Mouse (Mus musculus) embryo, embryonic 11 days (tissue): ENCODE measurements around the gene Svep1.

Experiments used
- DNase-seq: peaks from one replicate; pipeline ENCODE4 v3.0.0-alpha.2; 2015

The Svep1 gene

GRCm38 (mm10) chr4:58169918-58170317 is 36.7 kb downstream of the Svep1 start:
- no peak for DNase-seq

DNA sequence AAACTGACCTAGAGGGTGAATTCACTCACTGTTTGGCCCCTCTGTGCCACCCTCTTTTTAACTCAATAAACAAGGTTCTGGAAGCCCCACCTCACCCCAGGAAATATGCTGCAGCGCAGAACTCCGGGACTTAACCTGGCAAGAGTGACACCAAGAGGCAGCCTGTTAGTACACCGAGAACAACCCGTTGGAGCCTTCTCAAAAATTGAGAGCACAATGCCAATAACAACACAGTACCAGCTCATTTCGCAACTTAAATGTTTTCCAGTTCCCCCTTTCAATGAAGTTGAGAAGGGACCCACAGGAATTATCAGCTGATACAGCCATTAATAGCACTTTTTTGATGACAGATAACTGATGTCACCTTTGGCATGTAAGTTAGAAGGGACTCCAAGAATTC is 38.3 kb downstream of the Svep1 start:
- DNase-seq, result no peak

DNA sequence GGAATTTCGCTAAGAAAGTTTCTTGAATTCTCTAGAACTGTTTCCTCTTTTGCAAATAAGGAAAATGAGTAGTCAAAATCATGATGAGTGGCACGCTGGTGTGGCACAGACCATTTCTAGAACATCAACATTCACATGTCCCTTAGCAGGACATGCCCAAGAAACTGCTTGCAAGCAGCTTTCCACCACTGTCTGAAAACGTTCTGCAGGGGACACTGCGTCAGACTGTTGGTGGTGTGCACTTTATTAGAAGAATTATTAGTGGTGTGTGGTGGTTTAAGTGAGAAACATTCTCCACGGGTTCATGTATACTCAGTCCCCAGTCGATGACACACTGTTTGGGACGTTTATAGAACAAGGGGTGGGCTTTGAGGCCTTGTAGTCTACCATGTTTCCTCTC is 40.9 kb downstream of the Svep1 start:
- DNase-seq, result no peak

GRCm38 (mm10) chr4:58161901-58162300 is 44.8 kb downstream of the Svep1 start:
- no peak for DNase-seq

DNA sequence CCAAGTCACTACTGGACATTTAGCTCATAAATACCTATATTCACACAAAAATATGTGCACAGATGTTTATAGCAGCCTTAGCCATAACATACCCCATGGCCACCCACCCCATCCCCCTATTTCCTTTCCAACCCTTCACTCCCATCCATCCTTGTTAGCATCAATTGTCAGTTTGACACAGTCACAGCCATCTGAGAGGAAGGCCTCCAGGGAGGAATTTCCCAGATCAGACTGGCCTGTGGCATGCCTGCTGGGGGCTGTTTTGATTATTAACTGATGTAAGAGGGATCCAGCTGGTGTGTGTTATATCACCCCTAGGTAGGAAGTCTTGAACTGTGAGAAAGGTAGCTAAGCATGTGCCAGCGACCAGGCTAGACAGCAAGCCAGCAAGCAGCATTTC is 47.1 kb downstream of the Svep1 start:
- DNase-seq, result peak; percentile 33

- DNase-seq, result no peak
These were observed 56.4 kb downstream of the Svep1 start for GRCm38 (mm10) chr4:58150301-58150700.

DNA sequence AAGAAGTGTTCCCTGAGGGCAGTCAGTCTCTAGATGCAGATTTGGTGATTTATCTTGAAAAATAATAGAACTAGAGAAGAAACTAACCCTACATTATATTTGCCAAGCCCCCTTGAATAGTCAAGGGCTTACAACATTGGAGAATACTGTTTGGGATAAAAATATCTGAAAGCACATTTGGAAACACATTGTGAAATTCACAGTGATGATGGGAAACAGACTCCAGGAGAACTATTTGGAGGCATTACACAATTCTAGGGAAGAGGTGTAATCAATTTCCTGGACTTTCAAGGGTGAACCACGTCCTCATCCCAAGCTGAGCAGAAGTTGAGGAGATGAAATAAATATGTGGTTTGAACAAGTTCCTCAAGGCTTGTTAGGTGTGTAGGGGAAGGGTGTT is 57.5 kb downstream of the Svep1 start:
- no peak for DNase-seq

GRCm38 (mm10) chr4:58148547-58148946 is 58.1 kb downstream of the Svep1 start:
- DNase-seq, result no peak

DNA sequence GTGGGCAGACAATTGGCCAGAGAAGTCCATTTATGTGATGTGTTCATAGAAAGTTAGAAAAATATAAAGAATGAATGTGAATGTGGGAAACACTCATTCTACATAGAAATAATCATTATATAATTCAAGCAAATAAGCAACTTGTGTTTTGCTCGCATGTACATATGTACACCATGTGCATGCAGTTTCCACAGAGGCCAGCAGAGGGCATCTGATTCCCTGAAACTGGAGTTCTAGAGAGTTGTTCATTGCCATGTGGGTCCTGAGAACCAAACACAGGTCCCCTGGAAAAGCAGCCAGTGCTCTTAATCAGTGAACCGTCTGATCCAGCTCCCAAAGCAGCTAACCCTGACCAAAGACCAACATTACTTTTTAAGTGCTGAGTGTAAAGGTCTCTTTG is 60.0 kb downstream of the Svep1 start:
- DNase-seq, result no peak

DNA sequence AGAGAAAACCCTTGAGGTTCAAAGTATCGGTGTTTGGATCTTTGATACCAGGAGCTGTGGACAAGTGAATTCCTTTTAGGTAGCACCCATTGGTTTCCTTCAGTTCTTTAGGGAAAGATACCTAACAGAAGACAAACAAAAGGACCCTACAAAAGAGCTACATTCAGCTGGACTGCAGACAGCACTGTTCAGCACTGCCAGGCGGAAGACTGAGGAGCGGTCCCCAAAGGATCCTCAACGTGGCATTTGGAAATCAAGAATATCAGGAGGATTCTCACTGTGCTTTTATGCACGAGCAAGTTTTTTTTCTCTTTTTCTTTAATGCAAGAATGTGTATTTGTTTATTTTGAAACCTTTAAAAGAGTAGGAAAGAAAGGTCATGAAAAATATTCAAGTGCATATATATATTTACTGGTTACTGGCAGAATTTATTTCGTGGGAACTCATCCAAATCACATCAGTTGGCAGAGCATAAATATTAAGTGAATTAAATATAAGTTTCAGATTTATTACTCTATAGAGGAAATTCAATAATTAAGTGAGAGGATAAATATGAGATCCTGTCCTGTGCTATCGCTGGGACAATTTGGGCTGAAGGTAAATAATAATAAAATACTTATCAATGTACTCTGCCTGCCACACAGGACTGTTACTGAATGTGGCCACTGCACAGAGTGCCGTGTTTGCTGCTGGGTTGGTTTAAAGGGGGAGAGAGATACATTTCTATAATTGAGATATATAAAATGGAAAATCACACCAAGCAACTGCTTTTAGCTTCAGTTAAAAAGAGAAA is 66.7 kb downstream of the Svep1 start:
- DNase-seq, result no peak

GRCm38 (mm10) chr4:58139241-58139640 is 67.4 kb downstream of the Svep1 start:
- DNase-seq, result no peak

DNA sequence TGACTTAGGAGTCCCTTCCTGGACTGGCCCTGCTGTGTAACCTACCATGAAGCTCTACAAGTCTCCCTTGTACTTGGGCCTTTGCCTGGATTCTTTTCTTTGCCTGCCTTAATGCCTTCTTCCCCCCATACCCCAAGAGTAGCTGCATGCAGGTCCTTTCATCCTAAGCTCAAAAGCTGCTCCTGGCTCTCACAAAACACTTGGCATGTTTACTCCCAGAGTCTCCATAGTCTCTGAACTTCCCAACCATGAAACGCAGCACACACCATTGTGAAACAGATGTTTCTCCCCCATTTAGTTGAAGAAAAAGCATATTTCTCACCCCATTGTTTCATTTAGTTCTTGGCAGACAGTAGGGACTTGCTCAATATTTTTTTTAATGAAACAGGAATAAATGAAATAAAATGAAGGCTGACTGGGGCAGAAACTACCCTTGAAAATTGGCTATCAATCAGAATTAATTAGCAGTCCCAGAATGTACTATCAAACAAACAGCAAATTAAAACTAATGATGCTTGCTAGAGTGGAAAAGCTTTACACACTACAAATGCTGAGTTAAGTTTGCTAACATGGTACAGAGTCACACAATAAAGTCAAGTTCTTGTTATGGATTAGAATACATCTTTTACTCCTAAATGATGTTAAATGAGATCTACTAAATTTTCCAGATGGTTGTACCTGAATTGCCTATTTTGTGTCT is 72.9 kb downstream of the Svep1 start:
- DNase-seq, result no peak

DNA sequence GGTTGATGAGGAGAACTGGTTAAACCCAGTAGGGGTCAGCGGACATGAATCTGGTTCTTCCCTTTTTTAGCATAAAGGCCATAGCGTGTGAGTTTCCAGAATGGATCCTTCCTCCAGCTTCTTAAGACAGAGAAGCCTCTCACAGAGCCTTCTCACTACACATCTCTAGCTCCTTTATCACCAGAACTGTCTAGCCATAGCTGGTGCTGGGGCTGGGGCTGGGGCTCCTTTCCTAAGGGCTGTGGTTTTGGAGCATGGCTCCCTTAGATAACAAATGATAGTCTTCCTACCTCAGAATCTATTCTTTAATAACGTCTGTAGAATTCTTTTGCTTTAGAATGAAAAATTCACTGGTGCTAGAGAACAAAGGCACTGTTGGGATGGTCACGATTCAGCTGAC is 76.8 kb downstream of the Svep1 start:
- no peak for DNase-seq

GRCm38 (mm10) chr4:58127024-58127423 is 79.6 kb downstream of the Svep1 start:
- no peak for DNase-seq

DNA sequence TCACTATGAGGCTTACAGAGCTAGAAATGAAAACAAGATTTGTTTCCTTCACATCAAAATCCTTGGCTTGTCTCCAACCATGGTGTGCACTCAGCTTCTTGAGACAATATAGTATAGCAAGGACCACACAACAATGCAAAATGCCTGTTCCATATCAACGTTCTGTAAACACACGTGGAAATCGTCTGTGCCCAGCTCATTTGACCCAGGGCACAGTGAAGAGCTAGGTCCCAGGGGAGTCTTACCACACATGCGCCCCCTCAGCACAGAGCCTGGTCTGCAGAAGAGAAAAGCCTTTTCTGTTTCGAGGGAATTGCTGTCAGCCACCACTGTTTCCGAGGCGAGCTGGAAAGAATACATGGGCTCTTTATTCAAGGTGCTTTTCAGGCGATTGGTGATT is 91.2 kb downstream of the Svep1 start:
- DNase-seq, result no peak

DNA sequence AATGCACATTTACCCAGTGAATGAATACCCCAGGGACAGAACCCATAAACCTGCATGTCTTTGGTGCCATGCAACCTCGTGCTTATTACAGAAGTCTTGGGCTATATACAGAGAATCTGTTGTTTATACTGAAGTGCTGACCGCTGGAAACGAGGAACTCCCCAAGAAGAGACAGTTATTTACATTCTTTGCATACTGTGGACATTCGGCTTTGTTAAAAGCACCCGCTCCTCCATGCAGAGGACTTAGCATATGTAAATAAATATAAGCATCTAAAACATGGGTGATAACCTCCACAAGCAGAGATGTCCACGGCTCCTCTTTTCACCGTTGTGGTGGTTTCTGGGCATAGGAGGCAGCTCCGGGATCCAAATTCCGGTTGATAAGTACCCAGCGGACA is 95.7 kb downstream of the Svep1 start:
- DNase-seq, result no peak

GRCm38 (mm10) chr4:58109793-58110192 is 96.9 kb downstream of the Svep1 start:
- DNase-seq, result no peak

GRCm38 (mm10) chr4:58108364-58108763 is 98.3 kb downstream of the Svep1 start:
- no peak for DNase-seq

DNA sequence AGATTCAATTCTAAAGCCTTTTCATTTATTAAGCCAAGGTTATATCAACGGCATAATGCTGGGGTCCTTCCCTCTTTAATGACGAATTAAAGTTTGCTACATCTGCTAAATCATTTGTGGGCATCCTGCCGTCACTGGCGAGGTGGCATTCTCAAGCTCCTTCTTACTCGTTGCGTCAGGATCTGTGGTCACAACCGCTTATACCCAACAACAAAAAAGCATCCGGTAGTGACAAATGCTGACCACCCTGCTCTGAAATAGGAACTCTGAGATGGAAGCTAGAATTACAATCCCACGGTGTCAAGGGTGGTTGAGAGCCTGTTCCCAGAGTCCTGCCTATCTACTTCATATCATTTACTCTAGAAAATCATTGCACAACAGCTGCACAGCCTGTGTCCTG is 108.9 kb downstream of the Svep1 start:
- no peak for DNase-seq

- DNase-seq, result no peak
These were observed 119.9 kb downstream of the Svep1 start for GRCm38 (mm10) chr4:58086738-58087137.

DNA sequence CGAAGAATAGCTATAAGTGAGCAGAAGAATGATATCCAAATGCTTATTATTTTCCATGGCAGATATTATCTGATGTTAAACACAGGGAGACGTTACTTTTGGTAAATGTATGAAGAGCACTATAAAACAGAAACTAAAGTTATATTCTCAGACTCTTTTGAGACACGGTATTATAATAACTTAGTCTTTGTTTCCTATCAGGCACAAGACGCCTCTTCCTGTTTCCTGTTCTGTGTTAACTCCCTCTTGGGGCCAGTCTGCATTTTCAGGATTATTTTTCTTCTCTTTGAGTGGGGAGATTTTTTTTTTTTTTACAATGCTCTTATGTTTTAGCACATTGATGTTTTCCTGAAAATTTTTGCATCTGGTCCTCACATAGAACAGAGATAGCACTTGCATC is 120.5 kb downstream of the Svep1 start:
- no peak for DNase-seq

- DNase-seq, result no peak
These were observed 121.3 kb downstream of the Svep1 start for GRCm38 (mm10) chr4:58085340-58085739.

DNA sequence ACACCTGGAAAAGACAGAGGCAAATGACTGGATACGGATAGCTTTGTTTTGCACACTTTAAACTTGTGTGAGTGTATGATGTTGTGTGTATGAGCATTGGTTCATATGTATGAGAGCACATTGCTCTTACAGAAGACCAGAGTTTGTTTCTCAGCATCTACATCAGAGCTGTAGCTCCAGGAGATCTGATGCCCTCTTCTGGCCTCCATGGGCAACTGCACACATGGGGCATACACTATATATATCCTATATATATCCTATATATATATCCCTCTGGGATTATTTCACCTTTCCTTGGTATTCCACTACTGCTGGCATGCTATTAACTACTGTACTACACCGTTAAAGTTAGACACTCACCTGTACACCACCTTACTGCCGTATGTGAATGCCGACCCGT is 122.5 kb downstream of the Svep1 start:
- no peak for DNase-seq

GRCm38 (mm10) chr4:58082588-58082987 is 124.1 kb downstream of the Svep1 start:
- DNase-seq, result peak; percentile 79

GRCm38 (mm10) chr4:58079631-58080030 is 127.0 kb downstream of the Svep1 start:
- peak; percentile 71 for DNase-seq
